Mouse (Mus musculus) limb, embryonic 15.5 days (tissue): ENCODE measurements around the gene Soat1. TPM values are rescaled to one million over a fixed set of nuclear protein-coding genes. Genes with fewer than 3 reads are reported as not detected.
A peak's percentile ranks its signal among the peaks of the same experiment; 100 is the strongest.

ENCODE experiments used
- ATAC-seq: fragments of 200-750 bp; cut with Nextera tagmentation; 2 replicates; pipeline ENCODE4 v1.8.0; 2017; ENCODE audit warnings: low read depth, moderate TSS enrichment; ENCODE audit not compliant: insufficient number of reproducible peaks, low FRiP score, low TSS enrichment
- H3K27ac ChIP-seq: fragments of 300-500 bp; sonication (generic); 2 replicates; pipeline ENCODE4 v1.5.1; 2015; ENCODE audit warnings: moderate library complexity, mild to moderate bottlenecking, inconsistent platforms
- H3K27me3 ChIP-seq: fragments of 300-500 bp; sonication (generic); 2 replicates; pipeline ENCODE4 v1.6.1; 2015; ENCODE audit warnings: inconsistent platforms
- H3K36me3 ChIP-seq: fragments of 300-500 bp; sonication (generic); 2 replicates; pipeline ENCODE4 v1.6.1; 2015; ENCODE audit warnings: inconsistent platforms
- H3K4me1 ChIP-seq: fragments of 300-500 bp; sonication (generic); 2 replicates; pipeline ENCODE4 v1.6.1; 2015; ENCODE audit warnings: inconsistent platforms
- H3K4me2 ChIP-seq: fragments of 300-500 bp; sonication (generic); 2 replicates; pipeline ENCODE4 v1.6.1; 2015; ENCODE audit warnings: mild to moderate bottlenecking, inconsistent platforms
- H3K4me3 ChIP-seq: fragments of 300-500 bp; sonication (generic); 2 replicates; pipeline ENCODE4 v1.5.1; 2015; ENCODE audit warnings: mild to moderate bottlenecking, inconsistent platforms
- H3K9ac ChIP-seq: fragments of 300-500 bp; sonication (generic); 2 replicates; pipeline ENCODE4 v1.6.1; 2015; ENCODE audit warnings: inconsistent platforms
- H3K9me3 ChIP-seq: fragments of 300-500 bp; sonication (generic); 2 replicates; pipeline ENCODE4 v1.6.1; 2016; ENCODE audit warnings: inconsistent platforms
- WGBS: fragments of 180-500 bp; shearing (Covaris S2); methylation state at CpG from one replicate; pipeline ENCODE4 v1.1.7; 2015; 5-methylcytosine and 5-hydroxymethylcytosine counted together
- polyA plus RNA-seq: library from polyadenylated mRNA; unstranded; fragments of >200 nt; fragmentation: Nextera tagmentation; extraction: Ambion mirVana; gene quantifications from 2 replicates; pipeline ENCODE4 v1.2.1, GENCODE M21; 2015

Gene Soat1
- polyA plus RNA-seq, 1 experiment from 2014 or later, result 26.0 TPM

DNA sequence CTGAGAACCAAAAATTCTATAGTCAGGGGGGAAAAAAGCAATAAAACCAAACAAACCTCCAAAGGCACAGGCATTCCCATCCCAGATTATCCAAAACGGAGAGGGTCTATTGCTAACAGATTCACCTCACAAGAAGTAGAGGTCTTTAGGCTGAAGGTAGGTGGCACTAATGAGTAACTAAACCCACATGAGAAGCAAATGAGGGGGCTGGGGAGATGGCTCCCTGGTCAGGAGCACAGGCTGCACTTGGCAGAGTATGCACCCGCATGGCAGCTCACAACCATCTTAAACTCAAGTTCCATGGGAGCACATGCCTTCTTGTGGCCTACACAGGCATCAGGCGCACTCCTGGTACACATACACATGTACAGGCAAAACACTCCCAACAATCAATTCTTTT lies 7.7 kb upstream of the Soat1 start:
- Histone ChIP-seq H3K4me1 (no peaks in the 10 kb centered on the region), H3K9me3 (no peaks in the 10 kb centered on the region), H3K27ac (no peak overlapping the region), H3K9ac (no peak overlapping the region), H3K4me3 (no peak overlapping the region), H3K4me2 (no peak overlapping the region), H3K27me3 (no peaks in the 10 kb centered on the region), H3K36me3 (no peaks in the 10 kb centered on the region)
- WGBS, result 80% methylated on average over 3 of the region's 3 CpGs
- no peak for ATAC-seq

- 49% methylated on average over 7 of the region's 7 CpGs for WGBS
- H3K27ac ChIP-seq, result no peak overlapping the region
These were observed 2.4 kb upstream of the Soat1 start for GRCm38 (mm10) chr1:156476535-156476934.

DNA sequence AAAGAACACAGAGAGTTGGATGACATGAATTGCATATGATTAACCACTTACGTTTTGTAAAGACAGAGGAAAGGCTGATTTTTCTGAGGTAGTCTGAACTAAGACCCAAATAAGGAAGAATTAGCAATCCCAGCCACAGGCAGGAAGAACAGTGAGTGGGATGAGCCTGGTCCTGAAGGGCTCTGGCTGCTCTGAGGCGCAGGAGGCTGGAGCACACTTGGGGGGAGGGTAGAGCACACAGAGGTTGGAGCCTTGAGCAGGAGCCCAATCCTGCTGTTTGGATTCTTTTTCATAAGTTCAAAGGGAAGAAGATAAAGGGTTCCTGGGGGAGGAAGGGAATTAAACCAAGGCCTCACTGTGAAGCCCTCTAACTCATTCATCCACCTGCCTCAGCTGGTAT lies 1.9 kb upstream of the Soat1 start:
- H3K27me3 ChIP-seq, result no peaks in the 10 kb centered on the region
- no peak overlapping the region for H3K27ac ChIP-seq
- 52% methylated on average over 2 of the region's 2 CpGs for WGBS
- peaks cover 9% of the 10 kb centered on the region for H3K4me1 ChIP-seq
- ATAC-seq, result no peak
- no peak overlapping the region for H3K9ac ChIP-seq
- no peak overlapping the region for H3K4me2 ChIP-seq
- no peaks in the 10 kb centered on the region for H3K36me3 ChIP-seq
- no peaks in the 10 kb centered on the region for H3K9me3 ChIP-seq
- H3K4me3 ChIP-seq, result no peak overlapping the region

More at GRCm38 (mm10) chr1:156476535-156476934, 2.4 kb upstream of the Soat1 start:
- H3K27me3 ChIP-seq, result no peaks in the 10 kb centered on the region
- H3K36me3 ChIP-seq, result no peaks in the 10 kb centered on the region
- H3K4me3 ChIP-seq, result no peak overlapping the region
- H3K9ac ChIP-seq, result no peak overlapping the region
- H3K4me2 ChIP-seq, result no peak overlapping the region
- H3K9me3 ChIP-seq, result no peaks in the 10 kb centered on the region
- ATAC-seq, result no peak
- peaks cover 9% of the 10 kb centered on the region for H3K4me1 ChIP-seq

DNA sequence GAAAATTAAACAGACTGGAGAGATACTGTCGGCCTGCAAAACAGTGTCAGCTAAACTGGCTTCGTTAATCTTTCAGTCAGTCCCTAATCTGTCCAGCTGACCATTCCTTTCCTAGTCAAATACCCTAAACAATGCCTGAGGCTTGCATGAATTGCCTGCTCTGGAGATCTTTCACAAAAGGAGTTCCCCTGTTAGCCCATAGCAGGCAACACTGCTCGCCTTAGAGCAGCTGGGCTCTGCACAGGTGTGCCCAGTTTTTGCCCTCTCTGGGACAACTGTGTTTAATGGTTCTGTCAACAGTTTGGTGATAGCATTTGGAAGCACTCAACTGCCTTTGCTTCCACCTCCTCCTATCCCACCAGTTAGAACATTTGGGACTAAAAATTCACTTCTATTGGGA lies 723 bp upstream of the Soat1 start:
- Histone ChIP-seq H3K4me3 (no peak overlapping the region), H3K36me3 (no peaks in the 10 kb centered on the region), H3K27me3 (no peaks in the 10 kb centered on the region), H3K27ac (no peak overlapping the region), H3K9ac (no peak overlapping the region), H3K4me2 (no peak overlapping the region), H3K9me3 (no peaks in the 10 kb centered on the region), H3K4me1 (peaks cover 9% of the 10 kb centered on the region)
- ATAC-seq, result no peak
- WGBS, result 65% methylated on average over 3 of the region's 3 CpGs

GRCm38 (mm10) chr1:156473003-156473402 lies 1.1 kb downstream of the Soat1 start:
- no peaks in the 10 kb centered on the region for H3K36me3 ChIP-seq
- H3K4me3 ChIP-seq, result peak overlapping the region; percentile 76
- H3K4me2 ChIP-seq, result peak overlapping the region; percentile 74
- peaks cover 9% of the 10 kb centered on the region for H3K4me1 ChIP-seq
- H3K9ac ChIP-seq, result no peak overlapping the region
- WGBS, result 6% methylated on average over 11 of the region's 11 CpGs
- H3K27ac ChIP-seq, result no peak overlapping the region
- H3K27me3 ChIP-seq, result no peaks in the 10 kb centered on the region
- H3K9me3 ChIP-seq, result no peaks in the 10 kb centered on the region
- no peak for ATAC-seq

DNA sequence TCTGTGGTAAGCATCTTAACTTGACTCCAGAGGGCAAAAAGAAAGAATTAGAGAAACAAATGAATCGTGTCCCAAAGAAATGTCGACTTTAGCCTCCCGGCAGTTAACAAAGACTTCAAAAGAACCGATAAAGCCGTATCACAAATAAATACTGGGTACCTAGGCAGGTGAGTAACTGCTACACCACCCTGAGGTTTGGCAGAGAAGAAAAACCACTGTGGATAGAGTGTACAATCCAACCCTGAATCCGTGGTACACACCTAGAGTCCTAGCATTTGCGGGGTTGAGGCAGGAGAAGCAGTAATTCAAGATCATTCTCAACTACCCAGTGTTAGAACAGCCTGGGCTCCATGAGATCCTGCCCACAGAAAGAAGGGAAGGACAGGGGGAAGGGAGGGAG lies 2.2 kb downstream of the Soat1 start:
- no peak overlapping the region for H3K4me2 ChIP-seq

GRCm38 (mm10) chr1:156471071-156471470 lies 3.1 kb downstream of the Soat1 start:
- Histone ChIP-seq H3K9ac (no peak overlapping the region), H3K4me3 (no peak overlapping the region), H3K27me3 (no peaks in the 10 kb centered on the region), H3K9me3 (no peaks in the 10 kb centered on the region), H3K4me2 (no peak overlapping the region), H3K4me1 (peaks cover 9% of the 10 kb centered on the region), H3K36me3 (peaks cover 8% of the 10 kb centered on the region; the same call in 1 of the 2 replicates), H3K27ac (no peak overlapping the region)
- ATAC-seq, result no peak
- 86% methylated on average over 3 of the region's 3 CpGs for WGBS

More for the DNA sequence above, 2.2 kb downstream of the Soat1 start:
- 89% methylated on average over 7 of the region's 7 CpGs for WGBS
- no peak for ATAC-seq
- no peak overlapping the region for H3K4me3 ChIP-seq
- H3K27ac ChIP-seq, result no peak overlapping the region
- no peaks in the 10 kb centered on the region for H3K27me3 ChIP-seq
- H3K4me1 ChIP-seq, result peaks cover 9% of the 10 kb centered on the region
- H3K9ac ChIP-seq, result no peak overlapping the region
- H3K9me3 ChIP-seq, result no peaks in the 10 kb centered on the region
- H3K36me3 ChIP-seq, result no peaks in the 10 kb centered on the region

GRCm38 (mm10) chr1:156470557-156470956 lies 3.6 kb downstream of the Soat1 start:
- WGBS, result 78% methylated on average over 7 of the region's 7 CpGs
- Histone ChIP-seq H3K9me3 (no peaks in the 10 kb centered on the region), H3K9ac (no peak overlapping the region), H3K27me3 (no peaks in the 10 kb centered on the region), H3K4me2 (no peak overlapping the region), H3K4me3 (no peak overlapping the region), H3K4me1 (peaks cover 9% of the 10 kb centered on the region), H3K27ac (no peak overlapping the region), H3K36me3 (peaks cover 13% of the 10 kb centered on the region; the same call in 1 of the 2 replicates)
- ATAC-seq, result no peak

- no peak overlapping the region for H3K4me3 ChIP-seq
- H3K4me2 ChIP-seq, result no peak overlapping the region
- ATAC-seq, result no peak
- no peak overlapping the region for H3K9ac ChIP-seq
- no peaks in the 10 kb centered on the region for H3K27me3 ChIP-seq
- no peaks in the 10 kb centered on the region for H3K9me3 ChIP-seq
- H3K36me3 ChIP-seq, result peaks cover 16% of the 10 kb centered on the region; the same call in 1 of the 2 replicates
- WGBS, result 81% methylated on average over 3 of the region's 3 CpGs
- peaks cover 6% of the 10 kb centered on the region for H3K4me1 ChIP-seq
- no peak overlapping the region for H3K27ac ChIP-seq
These were observed 5.6 kb downstream of the Soat1 start for GRCm38 (mm10) chr1:156468576-156468975.

DNA sequence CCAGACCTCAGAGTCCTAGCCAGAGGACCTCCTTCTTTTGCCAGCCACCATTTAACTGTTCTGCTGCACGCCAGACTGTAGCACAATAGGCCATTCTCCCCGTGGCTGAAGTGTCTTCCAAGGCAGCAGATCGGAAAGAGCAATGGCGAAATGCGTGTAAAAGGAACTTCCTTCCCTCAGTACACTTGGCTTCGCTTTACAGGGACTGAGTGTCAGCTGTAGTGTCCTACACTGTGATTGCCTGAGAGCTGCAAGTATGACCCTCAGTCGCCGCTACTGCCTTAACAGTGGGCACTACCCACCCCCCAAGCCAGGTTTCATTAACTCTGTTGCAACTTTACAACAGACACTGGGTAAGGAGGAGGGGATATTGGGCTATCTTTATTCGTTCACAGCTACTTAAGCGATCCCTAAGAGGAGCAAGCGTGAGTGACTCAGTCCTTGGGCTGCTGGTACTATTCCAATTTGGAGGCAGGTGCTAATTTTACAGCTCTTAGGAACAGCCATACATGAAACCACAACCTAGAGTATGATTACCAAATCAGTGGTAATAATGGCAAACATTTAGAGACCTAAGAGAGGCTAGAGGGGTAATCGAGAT lies 6.4 kb downstream of the Soat1 start:
- 67% methylated on average over 12 of the region's 12 CpGs for WGBS
- no peaks in the 10 kb centered on the region for H3K9me3 ChIP-seq
- H3K9ac ChIP-seq, result no peak overlapping the region
- H3K4me2 ChIP-seq, result no peak overlapping the region
- H3K4me3 ChIP-seq, result no peak overlapping the region
- peaks cover under 1% of the 10 kb centered on the region for H3K4me1 ChIP-seq
- no peak overlapping the region for H3K27ac ChIP-seq
- ATAC-seq, result no peak
- H3K27me3 ChIP-seq, result no peaks in the 10 kb centered on the region
- H3K36me3 ChIP-seq, result peaks cover 16% of the 10 kb centered on the region; the same call in 1 of the 2 replicates

DNA sequence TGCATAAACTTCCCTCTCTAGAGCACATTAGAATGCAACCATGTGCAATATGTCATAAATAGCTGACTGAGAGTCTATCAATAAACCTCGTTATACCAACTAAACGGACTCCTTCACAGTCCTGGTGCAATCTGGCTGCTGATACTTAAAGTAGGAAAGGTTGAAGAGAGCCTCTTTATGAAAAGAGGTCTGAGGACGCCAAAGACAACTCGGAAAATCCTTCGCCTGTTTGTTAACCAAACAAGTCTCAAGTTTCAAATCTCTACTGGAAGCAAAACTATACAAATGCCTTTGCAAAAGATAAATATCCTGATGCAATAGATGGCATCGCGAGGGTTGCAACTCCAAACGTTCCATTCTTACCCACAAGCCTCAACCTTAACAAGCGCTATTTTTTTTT lies 9.2 kb downstream of the Soat1 start:
- Histone ChIP-seq H3K27ac (no peak overlapping the region), H3K27me3 (no peaks in the 10 kb centered on the region), H3K9me3 (no peaks in the 10 kb centered on the region), H3K36me3 (peaks cover 16% of the 10 kb centered on the region; the same call in 1 of the 2 replicates), H3K4me3 (no peak overlapping the region), H3K4me1 (no peaks in the 10 kb centered on the region), H3K4me2 (no peak overlapping the region), H3K9ac (no peak overlapping the region)
- no peak for ATAC-seq
- 83% methylated on average over 9 of the region's 9 CpGs for WGBS

- Histone ChIP-seq H3K9me3 (no peaks in the 10 kb centered on the region), H3K27me3 (no peaks in the 10 kb centered on the region), H3K27ac (no peak overlapping the region; the same call in 1 of the 2 replicates), H3K4me3 (no peak overlapping the region), H3K4me1 (no peaks in the 10 kb centered on the region), H3K9ac (no peak overlapping the region), H3K36me3 (peaks cover 16% of the 10 kb centered on the region; the same call in 1 of the 2 replicates), H3K4me2 (no peak overlapping the region)
- ATAC-seq, result no peak
- WGBS, result 80% methylated on average over 8 of the region's 8 CpGs
These were observed 9.9 kb downstream of the Soat1 start for GRCm38 (mm10) chr1:156463981-156464853.
